12 mouse cellular contexts compared by ENCODE assay signal in the genomic region with DNA sequence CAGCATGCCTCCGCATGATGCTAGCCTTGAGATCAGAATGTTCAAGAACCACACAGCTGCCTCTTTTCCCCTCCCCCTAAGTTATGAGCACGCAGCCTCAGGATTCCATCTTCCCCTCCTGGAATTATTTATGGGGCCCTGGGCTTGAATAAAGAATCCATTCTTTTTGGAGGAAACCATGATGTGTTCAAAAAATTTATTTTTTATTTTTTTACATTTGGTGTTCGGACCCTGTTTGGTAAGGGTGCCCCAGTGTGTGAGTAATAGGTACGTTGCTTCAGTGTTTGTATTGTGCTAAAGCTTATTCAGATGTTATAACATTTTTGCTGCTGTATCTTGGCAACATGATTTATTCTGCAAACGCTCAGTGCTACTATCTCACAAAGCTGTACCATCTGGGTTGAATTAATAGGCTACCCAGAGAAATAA.
DNase-seq lines count a peak whose midpoint lies in the region; ATAC-seq and TF ChIP-seq lines count a peak whose summit lies in the region.
"Had no signal": no experiment of that assay in that cellular context is flagged by ENCODE, and none has a peak within 500 bp of the region (broad histone marks: within the 10 kb centered on the region; RNA-seq: fewer than 3 reads in every experiment).

No protein-coding gene starts in this region.

- no peaks in the 10 kb centered on the region for H3K27me3 ChIP-seq in neural tube, embryonic 11.5 days (ENCODE audit: control insufficient read depth, insufficient read depth, low read length)
- no peaks in the 10 kb centered on the region for H3K27me3 ChIP-seq in forebrain, postnatal 0 days (ENCODE audit: insufficient read depth, low read length)
- no peaks in the 10 kb centered on the region for H3K27me3 ChIP-seq in midbrain, embryonic 10.5 days (ENCODE audit: low read depth, poor library complexity, severe bottlenecking)
- H3K27me3 ChIP-seq: embryonic facial prominence, embryonic 15.5 days; stomach, embryonic 15.5 days had no signal

- no peak overlapping the region for H3K9ac ChIP-seq in neural tube, embryonic 11.5 days (ENCODE audit: low read length)
- no peak overlapping the region for H3K9ac ChIP-seq in forebrain, postnatal 0 days
- H3K9ac ChIP-seq: embryonic facial prominence, embryonic 15.5 days; stomach, embryonic 15.5 days had no signal

- no peaks in the 10 kb centered on the region for H3K36me3 ChIP-seq in neural tube, embryonic 11.5 days (ENCODE audit: control insufficient read depth, insufficient read depth, low read length)
- no peaks in the 10 kb centered on the region for H3K36me3 ChIP-seq in forebrain, postnatal 0 days (ENCODE audit: insufficient read depth)
- H3K36me3 ChIP-seq in midbrain, embryonic 10.5 days = no peaks in the 10 kb centered on the region
- H3K36me3 ChIP-seq: embryonic facial prominence, embryonic 15.5 days; stomach, embryonic 15.5 days had no signal

- no peaks in the 10 kb centered on the region for H3K9me3 ChIP-seq in neural tube, embryonic 11.5 days (ENCODE audit: control insufficient read depth, low read length)
- no peaks in the 10 kb centered on the region for H3K9me3 ChIP-seq in forebrain, postnatal 0 days (ENCODE audit: low read length)
- no peaks in the 10 kb centered on the region for H3K9me3 ChIP-seq in midbrain, embryonic 10.5 days (replicated peaks)
- H3K9me3 ChIP-seq: embryonic facial prominence, embryonic 15.5 days; stomach, embryonic 15.5 days had no signal

- peak; percentile 78 for ATAC-seq in neural tube, embryonic 11.5 days (ENCODE audit: insufficient read depth, low FRiP score, low TSS enrichment)
- ATAC-seq in forebrain, postnatal 0 days = peak; percentile 75

- 19% methylated on average over 5 of the region's 5 CpGs for WGBS in neural tube, embryonic 11.5 days
- 8% methylated on average over 5 of the region's 5 CpGs for WGBS in forebrain, postnatal 0 days
- 42% methylated on average over 5 of the region's 5 CpGs for WGBS in midbrain, embryonic 10.5 days

- no peak for TF ChIP-seq CTCF in forebrain, postnatal 0 days (IDR thresholded peaks at IDR 0.05; ENCODE audit: low read depth)

- H3K4me3 ChIP-seq in neural tube, embryonic 11.5 days (ENCODE audit: low read depth, low read length) = no peak overlapping the region
- H3K4me3 ChIP-seq in forebrain, postnatal 0 days (ENCODE audit: low read depth, low read length) = no peak overlapping the region
- H3K4me3 ChIP-seq in midbrain, embryonic 10.5 days = peak overlapping the region; percentile 42; the same call in 1 of the 2 replicates
- H3K4me3 ChIP-seq: heart, adult 2 months; stomach, embryonic 15.5 days had no signal

- H3K27ac ChIP-seq in neural tube, embryonic 11.5 days (ENCODE audit: low read depth, low read length) = peak overlapping the region; percentile 65
- H3K27ac ChIP-seq in forebrain, postnatal 0 days (ENCODE audit: low read depth, low read length) = peak overlapping the region; percentile 83
- peak overlapping the region; percentile 96 for H3K27ac ChIP-seq in midbrain, embryonic 10.5 days (replicated peaks)
- H3K27ac ChIP-seq: embryonic facial prominence, embryonic 15.5 days; heart, adult 2 months; stomach, embryonic 15.5 days had no signal

- no peak overlapping the region for H3K4me2 ChIP-seq in neural tube, embryonic 11.5 days (ENCODE audit: low read depth)
- H3K4me2 ChIP-seq in forebrain, postnatal 0 days (ENCODE audit: low read depth) = peak overlapping the region; percentile 10; the same call in 1 of the 2 replicates

- peak; percentile 55 for DNase-seq in neural tube, embryonic 11.5 days (ENCODE audit: low spot score)
- DNase-seq in neural tube, embryonic 10.5 days (ENCODE audit: extremely low spot score, low spot score) = no peak
- peak; percentile 54 for DNase-seq in forebrain, postnatal 0 days
- peak; percentile 40 for DNase-seq in midbrain, embryonic 10.5 days (ENCODE audit: low spot score)
- no peak for DNase-seq in spleen, adult 18-20 months
- no peak for DNase-seq in thymus, postnatal 4 days
- DNase-seq in urinary bladder, adult 18-20 months (ENCODE audit: low spot score in 2 of 2) = no peak
- no peak for DNase-seq in urinary bladder, postnatal 14 days (ENCODE audit: low spot score)
- DNase-seq: heart, adult 2 months; lung, postnatal 14 days had no signal

- peaks cover 26% of the 10 kb centered on the region for H3K4me1 ChIP-seq in neural tube, embryonic 11.5 days (ENCODE audit: control insufficient read depth, insufficient read depth, low read length)
- H3K4me1 ChIP-seq in forebrain, postnatal 0 days (ENCODE audit: insufficient read depth) = peaks cover 31% of the 10 kb centered on the region
- H3K4me1 ChIP-seq in midbrain, embryonic 10.5 days = peaks cover 78% of the 10 kb centered on the region

Comparison
In these comparisons a context has a peak if more than half of its experiments do, and no peak if none do; other contexts are left out.
1. DNase-seq: peak in neural tube, embryonic 11.5 days (single experiment), forebrain, postnatal 0 days (single experiment) and midbrain, embryonic 10.5 days (single experiment); none in neural tube, embryonic 10.5 days (single experiment), spleen, adult 18-20 months (0 of 2), thymus, postnatal 4 days (single experiment), urinary bladder, adult 18-20 months (0 of 2) and urinary bladder, postnatal 14 days (single experiment).
2. Peak in every context shown above with its lines, with median percentiles within 50 percentile points of each other: H3K27ac ChIP-seq.